Mouse (Mus musculus) frontal cortex, postnatal 25 days (tissue): Measurements from ENCODE around the gene B4galt4.
"Not testable (repeated sequence)": the region's sequence is repeated elsewhere in the genome, so short reads cannot be mapped to it uniquely, and the experiment has no call there.

Source experiments
- DNase-seq, 2 experiments: peaks; one replicate each; pipeline ENCODE4 v3.0.0; 2022; ENCODE audit warnings: low spot score in 2 of 2

B4galt4 gene

DNA sequence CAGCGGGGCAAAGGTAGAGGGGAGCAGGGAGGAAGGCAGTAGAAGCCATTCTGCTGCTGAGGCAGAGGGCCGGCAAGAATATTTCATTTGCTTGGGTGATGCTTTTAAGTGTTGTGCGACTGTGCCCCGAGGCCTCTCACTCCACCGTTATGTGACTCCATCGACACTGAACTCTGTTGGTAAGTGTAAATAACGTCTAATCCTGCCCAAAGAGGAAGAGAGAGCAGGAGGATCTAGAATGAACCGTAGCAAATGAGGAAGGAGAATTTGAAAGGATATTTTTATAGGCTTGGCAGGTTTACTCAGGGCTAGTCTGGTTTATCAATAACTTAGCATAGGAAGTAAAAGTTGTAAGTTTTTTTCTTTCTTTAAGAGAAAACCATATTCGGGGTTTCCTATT, 27.5 kb downstream of the B4galt4 start:
- no peak for DNase-seq

DNA sequence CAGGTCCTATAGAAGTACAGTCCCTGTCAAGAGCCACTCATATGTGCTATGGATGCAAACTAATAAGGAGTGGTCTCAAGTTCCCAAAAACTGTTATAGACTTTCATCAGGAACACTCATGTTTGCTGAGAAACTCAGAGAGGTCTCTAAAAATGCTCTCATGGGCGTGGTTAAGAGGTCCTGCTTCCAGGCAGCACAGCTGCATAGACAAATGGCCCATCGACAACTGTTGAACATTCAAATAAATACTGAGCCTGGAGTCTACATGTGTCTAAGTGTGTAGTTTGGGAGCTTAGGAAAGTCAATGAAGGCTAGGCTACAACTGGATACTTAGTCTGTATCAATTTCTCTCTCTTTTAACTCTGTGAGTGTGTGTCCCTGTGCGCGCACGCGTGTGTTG, 29.1 kb downstream of the B4galt4 start:
- DNase-seq = no peak

DNA sequence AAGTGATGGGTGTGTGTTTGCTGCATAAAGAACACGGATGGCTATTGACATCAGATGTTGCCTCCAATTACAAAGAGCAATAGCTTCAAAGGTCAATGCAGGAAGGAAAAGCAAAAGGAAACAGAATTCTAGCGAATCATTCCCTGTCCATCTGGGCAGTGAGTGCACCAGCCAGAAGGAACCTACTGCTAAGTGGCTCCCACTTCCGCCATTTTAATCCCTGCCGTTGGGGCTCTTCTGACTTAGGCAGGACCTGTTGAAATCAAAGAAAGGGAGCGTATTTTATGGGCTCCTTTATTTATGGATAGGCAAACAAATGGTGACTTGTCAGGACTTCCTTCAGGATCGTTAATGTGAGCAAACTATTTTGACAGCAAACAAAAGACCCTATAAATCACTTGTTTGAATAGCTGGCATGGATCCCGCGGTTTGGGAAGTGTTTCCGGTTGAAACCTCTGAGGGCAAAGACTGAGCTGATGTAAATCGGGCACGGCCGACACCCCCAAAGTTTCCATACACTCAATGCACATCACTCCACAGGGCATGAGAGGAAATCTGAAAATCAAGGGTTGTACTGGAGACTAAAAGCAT, 30.9 kb downstream of the B4galt4 start:
- no peak for DNase-seq

DNA sequence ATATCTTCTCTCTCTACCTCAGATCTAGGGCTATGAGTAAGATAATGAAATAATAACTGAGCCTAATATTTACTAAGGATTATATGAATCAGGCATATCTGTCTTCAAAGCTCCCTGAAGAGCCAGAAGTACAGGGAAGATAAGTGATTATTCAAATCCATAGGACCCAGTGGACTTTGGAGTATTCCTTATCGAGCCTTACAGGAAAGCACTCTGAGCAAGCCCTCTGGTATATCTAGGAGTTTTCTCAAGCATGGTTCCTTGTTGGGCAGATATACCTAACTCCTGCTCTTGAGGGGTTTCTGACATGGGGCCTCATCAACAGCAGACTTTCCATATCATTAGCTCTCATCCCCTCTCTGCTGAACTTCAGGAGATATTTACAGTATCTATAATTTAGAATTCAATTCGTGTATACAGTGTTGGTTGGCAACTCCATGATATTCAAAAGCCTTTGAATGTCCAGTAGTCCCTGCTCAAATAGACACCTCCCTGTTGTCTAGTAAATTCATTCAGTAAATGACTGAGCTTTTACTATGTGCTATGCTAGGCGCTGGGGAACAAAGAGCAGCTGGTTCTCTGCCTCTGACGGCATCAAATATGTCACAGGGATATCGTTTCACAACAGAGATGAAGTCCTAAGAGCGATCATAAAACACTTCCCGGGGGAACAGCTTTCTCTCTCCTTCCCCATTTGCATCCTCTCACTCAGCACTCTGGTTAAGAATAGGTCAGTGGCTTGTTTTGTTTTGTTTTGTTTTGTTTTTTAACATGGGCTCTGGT, 33.1 kb downstream of the B4galt4 start:
- DNase-seq = no peak

DNA sequence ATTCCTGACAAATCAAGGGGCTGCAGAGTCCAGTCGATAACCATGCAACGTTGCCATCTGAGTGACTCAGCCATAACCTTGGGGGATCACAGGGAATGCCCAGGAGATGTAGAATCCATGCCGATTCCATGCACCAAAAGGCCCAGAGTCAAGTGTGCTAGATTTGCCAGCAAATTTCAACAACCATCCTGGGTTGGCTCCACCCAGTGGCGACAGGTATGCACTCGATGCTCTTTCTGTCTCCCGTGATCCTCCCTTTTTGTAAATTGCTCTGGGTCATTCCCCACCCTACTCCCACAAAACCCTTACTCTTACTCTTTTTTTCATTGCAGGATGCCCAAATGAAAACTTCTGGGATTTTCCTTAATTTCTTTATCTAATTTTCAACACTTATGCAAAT, 34.3 kb downstream of the B4galt4 start:
- DNase-seq = no peak

GRCm38 (mm10) chr16:38780960-38781572, 39.0 kb downstream of the B4galt4 start:
- DNase-seq = no peak

DNA sequence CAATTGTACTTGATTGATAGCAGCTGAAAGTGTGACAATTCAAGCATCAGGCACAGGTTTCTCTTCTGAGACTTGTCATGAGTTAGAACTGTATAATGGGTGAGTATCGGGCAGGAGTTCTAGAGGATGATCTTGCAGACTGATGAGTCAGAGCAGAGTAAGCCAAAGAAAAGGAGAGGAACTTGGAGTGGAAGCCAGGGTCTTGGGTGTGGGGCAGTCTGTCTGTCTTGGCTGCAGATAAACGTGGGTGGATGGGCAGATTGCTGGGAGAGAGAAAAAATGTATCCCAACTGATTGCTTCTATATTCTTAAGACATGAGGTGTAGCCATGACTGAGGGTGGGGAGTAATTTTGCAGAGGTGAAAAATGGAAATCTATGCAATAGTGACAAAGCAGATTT, 39.9 kb downstream of the B4galt4 start:
- no peak for DNase-seq

GRCm38 (mm10) chr16:38782524-38783067, 40.5 kb downstream of the B4galt4 start:
- no peak for DNase-seq

DNA sequence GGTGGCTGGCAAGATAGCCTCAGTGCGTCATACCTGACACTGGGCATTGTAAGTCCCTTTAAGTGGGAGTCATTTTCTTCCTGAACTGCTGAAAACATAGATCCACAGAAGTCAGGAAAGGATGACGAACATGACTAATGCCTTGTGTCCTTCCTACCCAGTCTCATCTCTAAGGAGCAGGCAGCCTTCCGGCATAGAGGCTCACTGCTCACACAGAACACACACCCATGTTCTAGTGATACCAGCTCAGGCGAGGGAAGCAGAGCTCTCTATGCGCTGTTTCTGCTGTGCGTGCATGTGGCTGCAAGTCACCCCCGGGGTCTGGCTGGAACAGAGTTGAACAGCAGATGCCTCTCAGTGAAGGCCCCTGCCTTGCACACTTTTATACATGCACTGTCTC, 43.2 kb downstream of the B4galt4 start:
- no peak for DNase-seq

DNA sequence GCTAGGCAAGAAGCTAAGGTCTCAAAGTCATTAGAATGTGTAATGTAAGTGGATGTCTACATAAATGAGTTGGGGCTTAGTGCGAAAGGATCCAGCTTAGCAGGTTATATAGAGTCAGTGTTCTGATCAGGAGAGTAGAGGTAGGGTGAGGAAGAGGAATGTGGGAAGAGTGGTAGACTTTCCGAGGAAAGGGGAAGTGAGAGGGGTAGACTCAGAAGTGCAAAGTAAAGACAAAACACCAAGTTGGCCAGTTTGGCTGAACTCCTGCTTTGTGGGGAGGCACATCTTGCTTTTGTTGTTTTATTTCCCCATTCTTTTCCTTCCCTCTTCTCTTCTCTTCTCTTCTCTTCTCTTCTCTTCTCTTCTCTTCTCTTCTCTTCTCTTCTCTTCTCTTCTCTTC, 47.0 kb downstream of the B4galt4 start:
- no peak for DNase-seq

GRCm38 (mm10) chr16:38789966-38790365, 47.9 kb downstream of the B4galt4 start:
- no peak for DNase-seq

- DNase-seq = no peak
These were observed 51.1 kb downstream of the B4galt4 start for GRCm38 (mm10) chr16:38793120-38793519.

GRCm38 (mm10) chr16:38798957-38799450, 56.9 kb downstream of the B4galt4 start:
- DNase-seq = no peak

GRCm38 (mm10) chr16:38800091-38800490, 58.0 kb downstream of the B4galt4 start, which contains the start of gene Upk1b:
Upk1b (minus strand) TSS chr16:38800328.
- no peak for DNase-seq

- DNase-seq = not testable (repeated sequence)
These were observed 65.7 kb downstream of the B4galt4 start for GRCm38 (mm10) chr16:38807796-38808195.

DNA sequence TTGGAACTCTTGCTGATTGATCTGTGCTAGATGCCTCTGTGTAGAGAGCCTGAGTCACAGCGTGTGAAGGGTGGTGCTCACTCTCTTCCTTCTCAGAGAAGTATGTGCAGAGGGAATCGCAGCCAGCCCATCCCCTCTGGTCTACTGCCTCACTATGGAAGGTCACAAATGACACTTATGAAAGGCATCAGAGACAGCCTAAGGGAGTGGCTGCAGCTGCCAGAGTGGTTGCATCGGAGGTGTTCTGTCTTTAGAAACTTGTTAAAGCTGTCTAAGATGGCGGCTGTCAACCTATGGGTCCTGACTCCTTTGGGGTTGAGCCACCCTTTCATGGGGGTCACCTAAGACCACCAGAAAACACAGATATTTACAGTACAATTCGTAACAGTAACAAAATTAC, 68.1 kb downstream of the B4galt4 start:
- DNase-seq = no peak

GRCm38 (mm10) chr16:38812521-38812920, 70.5 kb downstream of the B4galt4 start:
- peak; percentile 23 to 46 for DNase-seq
